Mouse (Mus musculus): ENCODE measurements around the gene Ace. TPM values are rescaled to one million over a fixed set of nuclear protein-coding genes. Genes with fewer than 3 reads are reported as not detected.
A peak's percentile ranks its signal among the peaks of the same experiment; 100 is the strongest.

Gene Ace
- polyA plus RNA-seq, 1 experiment from 2014 or later, result 18.6 TPM

GRCm38 (mm10) chr11:106005970-106006369 is 38.2 kb downstream of the Ace start:
- Histone ChIP-seq H3K27me3 (ENCODE audit: insufficient read depth, low read length) (peaks cover 5% of the 10 kb centered on the region; the same call in 1 of the 2 replicates), H3K9ac (replicated peaks; ENCODE audit: low read length) (no peak overlapping the region), H3K36me3 (ENCODE audit: insufficient read depth, low read length) (no peaks in the 10 kb centered on the region), H3K27ac (ENCODE audit: low read length) (0 out of 2 replicates have a peak overlapping the region, but pooled peaks have one; percentile 14), H3K4me1 (ENCODE audit: insufficient read depth, low read length) (no peaks in the 10 kb centered on the region), H3K9me3 (ENCODE audit: low read length) (no peaks in the 10 kb centered on the region), H3K4me2 (replicated peaks; ENCODE audit: low read depth, low read length) (no peak overlapping the region), H3K4me3 (ENCODE audit: low read length) (no peak overlapping the region)
- ATAC-seq (ENCODE audit: low FRiP score, low TSS enrichment), result peak; percentile 86
- 53% methylated on average over 5 of the region's 5 CpGs for WGBS

- 0% methylated on average over 24 of the region's 25 CpGs for whole genome bisulfite sequencing
- Histone ChIP-seq H3K27ac (ENCODE audit: low read length) (no peak within 1 kb of the TSS), H3K27me3 (ENCODE audit: insufficient read depth, low read length) (peaks cover 5% of the 10 kb centered on the region; the same call in 1 of the 2 replicates), H3K9ac (replicated peaks; ENCODE audit: low read length) (no peak within 1 kb of the TSS), H3K9me3 (ENCODE audit: low read length) (no peaks in the 10 kb centered on the region), H3K4me1 (ENCODE audit: insufficient read depth, low read length) (no peaks in the 10 kb centered on the region), H3K4me3 (ENCODE audit: low read length) (peak within 1 kb of the TSS; percentile 28), H3K36me3 (ENCODE audit: insufficient read depth, low read length) (no peaks in the 10 kb centered on the region), H3K4me2 (replicated peaks; ENCODE audit: low read depth, low read length) (peak within 1 kb of the TSS; percentile 68)
- peak; percentile 80 for ATAC-seq (ENCODE audit: low FRiP score, low TSS enrichment)
Measured at GRCm38 (mm10) chr11:106007821-106008220, 40.1 kb downstream of the Ace start, which contains the start of gene Kcnh6. Gene Kcnh6, plus strand, starts transcription at chr11:106008124.

- Histone ChIP-seq H3K9ac (replicated peaks; ENCODE audit: low read length) (no peak overlapping the region), H3K27ac (ENCODE audit: low read length) (no peak overlapping the region), H3K4me2 (replicated peaks; ENCODE audit: low read depth, low read length) (no peak overlapping the region), H3K9me3 (ENCODE audit: low read length) (no peaks in the 10 kb centered on the region), H3K27me3 (ENCODE audit: insufficient read depth, low read length) (peaks cover 5% of the 10 kb centered on the region; the same call in 1 of the 2 replicates), H3K4me1 (ENCODE audit: insufficient read depth, low read length) (no peaks in the 10 kb centered on the region), H3K4me3 (ENCODE audit: low read length) (no peak overlapping the region), H3K36me3 (ENCODE audit: insufficient read depth, low read length) (no peaks in the 10 kb centered on the region)
- no peak for ATAC-seq (ENCODE audit: low FRiP score, low TSS enrichment)
- 33% methylated on average over 7 of the region's 7 CpGs for WGBS
Measured at GRCm38 (mm10) chr11:106012711-106013110, 45.0 kb downstream of the Ace start.

GRCm38 (mm10) chr11:106013556-106014225 is 45.9 kb downstream of the Ace start:
- H3K4me2 ChIP-seq (replicated peaks; ENCODE audit: low read depth, low read length), result no peak overlapping the region
- no peaks in the 10 kb centered on the region for H3K36me3 ChIP-seq (ENCODE audit: insufficient read depth, low read length)
- no peaks in the 10 kb centered on the region for H3K4me1 ChIP-seq (ENCODE audit: insufficient read depth, low read length)
- no peak overlapping the region for H3K27ac ChIP-seq (ENCODE audit: low read length)
- no peak overlapping the region for H3K9ac ChIP-seq (replicated peaks; ENCODE audit: low read length)
- ATAC-seq (ENCODE audit: low FRiP score, low TSS enrichment), result no peak
- peaks cover 1% of the 10 kb centered on the region; the same call in 1 of the 2 replicates for H3K27me3 ChIP-seq (ENCODE audit: insufficient read depth, low read length)
- WGBS, result 68% methylated on average over 11 of the region's 11 CpGs
- no peaks in the 10 kb centered on the region for H3K9me3 ChIP-seq (ENCODE audit: low read length)
- no peak overlapping the region for H3K4me3 ChIP-seq (ENCODE audit: low read length)

GRCm38 (mm10) chr11:106016440-106016839 is 48.7 kb downstream of the Ace start:
- 73% methylated on average over 5 of the region's 5 CpGs for WGBS
- no peak overlapping the region for H3K4me2 ChIP-seq (replicated peaks; ENCODE audit: low read depth, low read length)
- ATAC-seq (ENCODE audit: low FRiP score, low TSS enrichment), result no peak
- H3K27me3 ChIP-seq (ENCODE audit: insufficient read depth, low read length), result peaks cover 12% of the 10 kb centered on the region
- no peaks in the 10 kb centered on the region for H3K36me3 ChIP-seq (ENCODE audit: insufficient read depth, low read length)
- peaks cover 9% of the 10 kb centered on the region for H3K4me1 ChIP-seq (ENCODE audit: insufficient read depth, low read length)
- H3K9ac ChIP-seq (replicated peaks; ENCODE audit: low read length), result no peak overlapping the region
- H3K27ac ChIP-seq (ENCODE audit: low read length), result no peak overlapping the region
- H3K9me3 ChIP-seq (ENCODE audit: low read length), result no peaks in the 10 kb centered on the region
- no peak overlapping the region for H3K4me3 ChIP-seq (ENCODE audit: low read length)

- WGBS, result under 1% methylated on average over 50 of the region's 50 CpGs
- Histone ChIP-seq H3K27me3 (ENCODE audit: insufficient read depth, low read length) (peaks cover 12% of the 10 kb centered on the region), H3K4me1 (ENCODE audit: insufficient read depth, low read length) (peaks cover 9% of the 10 kb centered on the region), H3K36me3 (ENCODE audit: insufficient read depth, low read length) (no peaks in the 10 kb centered on the region), H3K4me3 (ENCODE audit: low read length) (peak overlapping the region; percentile 38), H3K4me2 (replicated peaks; ENCODE audit: low read depth, low read length) (peak overlapping the region; percentile 66), H3K9ac (replicated peaks; ENCODE audit: low read length) (peak overlapping the region; percentile 47), H3K9me3 (ENCODE audit: low read length) (no peaks in the 10 kb centered on the region), H3K27ac (ENCODE audit: low read length) (no peak overlapping the region)
- peak; percentile 63; the same call in 1 of the 2 replicates for ATAC-seq (ENCODE audit: low FRiP score, low TSS enrichment)
Measured at GRCm38 (mm10) chr11:106020051-106020763, 52.5 kb downstream of the Ace start.

GRCm38 (mm10) chr11:106025774-106026173 is 58.0 kb downstream of the Ace start:
- Histone ChIP-seq H3K27ac (ENCODE audit: low read length) (no peak overlapping the region), H3K9ac (replicated peaks; ENCODE audit: low read length) (no peak overlapping the region), H3K9me3 (ENCODE audit: low read length) (no peaks in the 10 kb centered on the region), H3K36me3 (ENCODE audit: insufficient read depth, low read length) (no peaks in the 10 kb centered on the region), H3K27me3 (ENCODE audit: insufficient read depth, low read length) (peaks cover 3% of the 10 kb centered on the region; the same call in 1 of the 2 replicates), H3K4me1 (ENCODE audit: insufficient read depth, low read length) (no peaks in the 10 kb centered on the region), H3K4me2 (replicated peaks; ENCODE audit: low read depth, low read length) (no peak overlapping the region), H3K4me3 (ENCODE audit: low read length) (no peak overlapping the region)
- no peak for ATAC-seq (ENCODE audit: low FRiP score, low TSS enrichment)
- 85% methylated on average over 3 of the region's 3 CpGs for WGBS

GRCm38 (mm10) chr11:106026465-106027151 is 58.9 kb downstream of the Ace start:
- Histone ChIP-seq H3K9me3 (ENCODE audit: low read length) (no peaks in the 10 kb centered on the region), H3K27me3 (ENCODE audit: insufficient read depth, low read length) (no peaks in the 10 kb centered on the region; the same call in 1 of the 2 replicates), H3K36me3 (ENCODE audit: insufficient read depth, low read length) (no peaks in the 10 kb centered on the region), H3K27ac (ENCODE audit: low read length) (no peak overlapping the region), H3K4me3 (ENCODE audit: low read length) (no peak overlapping the region), H3K4me2 (replicated peaks; ENCODE audit: low read depth, low read length) (no peak overlapping the region), H3K4me1 (ENCODE audit: insufficient read depth, low read length) (no peaks in the 10 kb centered on the region), H3K9ac (replicated peaks; ENCODE audit: low read length) (no peak overlapping the region)
- 0 out of 2 replicates have a peak, but pooled peaks have one; percentile 57 for ATAC-seq (ENCODE audit: low FRiP score, low TSS enrichment)
- WGBS, result 32% methylated on average over 10 of the region's 11 CpGs

GRCm38 (mm10) chr11:106027607-106028006 is 59.9 kb downstream of the Ace start:
- Histone ChIP-seq H3K27me3 (ENCODE audit: insufficient read depth, low read length) (no peaks in the 10 kb centered on the region), H3K4me2 (replicated peaks; ENCODE audit: low read depth, low read length) (no peak overlapping the region), H3K36me3 (ENCODE audit: insufficient read depth, low read length) (no peaks in the 10 kb centered on the region), H3K4me3 (ENCODE audit: low read length) (no peak overlapping the region), H3K4me1 (ENCODE audit: insufficient read depth, low read length) (no peaks in the 10 kb centered on the region), H3K9me3 (ENCODE audit: low read length) (no peaks in the 10 kb centered on the region), H3K27ac (ENCODE audit: low read length) (no peak overlapping the region), H3K9ac (replicated peaks; ENCODE audit: low read length) (no peak overlapping the region)
- ATAC-seq (ENCODE audit: low FRiP score, low TSS enrichment), result peak; percentile 27; the same call in 1 of the 2 replicates
- WGBS, result 93% methylated on average over 5 of the region's 5 CpGs

Measured in kidney, embryonic 16.5 days (tissue).